Mouse (Mus musculus) thymus, postnatal 10 days (tissue): Measurements from ENCODE around the gene Emc9.

Experiments
- DNase-seq, 2 experiments: peaks; one replicate each; pipeline ENCODE4 v3.0.0; 2021; ENCODE audit warnings: low spot score in 2 of 2

The Emc9 gene

GRCm38 (mm10) chr14:55584702-55585565 lies at the start of gene Emc9:
Gene Emc9, minus strand, starts transcription at chr14:55585302.
- peak in 1 of 2 experiments; percentile 37 for DNase-seq

- peak; percentile 65 to 87 for DNase-seq
Observed at GRCm38 (mm10) chr14:55629312-55629711, 44.2 kb upstream of the Emc9 start.

- DNase-seq, result no peak
Observed at GRCm38 (mm10) chr14:55628077-55628827, 43.1 kb upstream of the Emc9 start.

GRCm38 (mm10) chr14:55618486-55619195 lies 33.5 kb upstream of the Emc9 start:
- DNase-seq, result no peak

- DNase-seq, result no peak
Observed at GRCm38 (mm10) chr14:55617822-55618221, 32.7 kb upstream of the Emc9 start, which contains the start of gene Rec8. Gene Rec8, plus strand, starts transcription at chr14:55618037.

- DNase-seq, result no peak
Observed at GRCm38 (mm10) chr14:55616844-55617243, 31.7 kb upstream of the Emc9 start.

- no peak for DNase-seq
Observed at GRCm38 (mm10) chr14:55615876-55616275, 30.8 kb upstream of the Emc9 start.

GRCm38 (mm10) chr14:55614565-55615178 lies 29.6 kb upstream of the Emc9 start:
- DNase-seq, result no peak

GRCm38 (mm10) chr14:55613346-55613745 lies 28.2 kb upstream of the Emc9 start:
- DNase-seq, result no peak

- no peak for DNase-seq
Observed at GRCm38 (mm10) chr14:55608339-55608738, 23.2 kb upstream of the Emc9 start.

GRCm38 (mm10) chr14:55605743-55606459 lies 20.8 kb upstream of the Emc9 start:
- DNase-seq, result no peak

GRCm38 (mm10) chr14:55604823-55605222 lies 19.7 kb upstream of the Emc9 start:
- DNase-seq, result no peak

- peak; percentile 90 for DNase-seq
Observed at GRCm38 (mm10) chr14:55603633-55604576, 18.8 kb upstream of the Emc9 start.

- no peak for DNase-seq
Observed at GRCm38 (mm10) chr14:55603271-55603632, 18.1 kb upstream of the Emc9 start, which contains the start of gene Irf9. Gene Irf9, plus strand, starts transcription at chr14:55603571.

- DNase-seq, result no peak
Observed at GRCm38 (mm10) chr14:55598521-55599390, 13.7 kb upstream of the Emc9 start.

GRCm38 (mm10) chr14:55596036-55596690 lies 11.1 kb upstream of the Emc9 start:
- DNase-seq, result no peak

- no peak for DNase-seq
Observed at GRCm38 (mm10) chr14:55592226-55592625, 7.1 kb upstream of the Emc9 start.

- peak; percentile 75 to 80 for DNase-seq
Observed at GRCm38 (mm10) chr14:55591331-55591891, 6.3 kb upstream of the Emc9 start, which contains the start of gene Rnf31. Gene Rnf31, plus strand, starts transcription at chr14:55591708.
